In the genomic region with DNA sequence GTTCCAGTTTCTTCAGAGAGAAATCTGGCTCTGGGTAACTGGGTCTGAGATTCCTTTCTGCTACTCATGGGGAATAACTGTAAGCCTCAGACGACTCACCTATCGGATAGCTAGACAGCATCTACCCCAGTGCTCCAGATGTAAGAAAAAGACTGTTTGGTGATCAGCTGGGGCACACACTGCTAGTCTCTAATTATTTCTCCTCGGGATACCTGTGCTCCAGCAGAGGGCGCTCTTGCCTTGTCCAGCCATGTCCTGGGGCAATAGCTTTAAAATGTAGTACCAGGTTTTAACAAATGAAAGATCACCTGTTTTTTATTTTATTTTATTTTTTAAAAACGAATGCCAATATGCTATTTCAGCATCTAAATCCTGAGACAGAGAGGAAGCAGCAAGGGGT, we compare ENCODE assay signal across 9 mouse cellular contexts. TPM values are rescaled to one million over a fixed set of nuclear protein-coding genes. Genes with fewer than 3 reads are reported as not detected.
DNase-seq lines count a peak whose midpoint lies in the region; ATAC-seq and TF ChIP-seq lines count a peak whose summit lies in the region.
"Had no signal": no experiment of that assay in that cellular context is flagged by ENCODE, and none has a peak within 500 bp of the region (broad histone marks: within the 10 kb centered on the region; RNA-seq: fewer than 3 reads in every experiment).

No protein-coding gene starts in this region.

- no peaks in the 10 kb centered on the region for H3K9me3 ChIP-seq in heart, embryonic 12.5 days (replicated peaks)
- H3K9me3 ChIP-seq in forebrain, postnatal 0 days (ENCODE audit: low read length): no peaks in the 10 kb centered on the region
- H3K9me3 ChIP-seq in hindbrain, postnatal 0 days (ENCODE audit: low read length): no peaks in the 10 kb centered on the region

- H3K27me3 ChIP-seq in heart, embryonic 12.5 days (replicated peaks): no peaks in the 10 kb centered on the region
- H3K27me3 ChIP-seq in forebrain, postnatal 0 days (ENCODE audit: insufficient read depth, low read length): no peaks in the 10 kb centered on the region
- no peaks in the 10 kb centered on the region for H3K27me3 ChIP-seq in hindbrain, postnatal 0 days (ENCODE audit: insufficient read depth, low read length)

- H3K4me2 ChIP-seq in heart, embryonic 12.5 days: no peak overlapping the region
- H3K4me2 ChIP-seq in forebrain, postnatal 0 days (ENCODE audit: low read depth): no peak overlapping the region
- no peak overlapping the region for H3K4me2 ChIP-seq in hindbrain, postnatal 0 days (ENCODE audit: low read depth, low read length)

- H3K9ac ChIP-seq in heart, embryonic 12.5 days: no peak overlapping the region
- no peak overlapping the region for H3K9ac ChIP-seq in forebrain, postnatal 0 days
- no peak overlapping the region for H3K9ac ChIP-seq in hindbrain, postnatal 0 days (replicated peaks; ENCODE audit: low read length)

- 2% methylated on average over 5 of the region's 5 CpGs for WGBS in heart, embryonic 12.5 days
- WGBS in forebrain, postnatal 0 days: 5% methylated on average over 5 of the region's 5 CpGs
- 9% methylated on average over 5 of the region's 5 CpGs for WGBS in hindbrain, postnatal 0 days

- no peak overlapping the region for H3K27ac ChIP-seq in heart, embryonic 12.5 days (ENCODE audit: poor library complexity, severe bottlenecking)
- H3K27ac ChIP-seq in forebrain, postnatal 0 days (ENCODE audit: low read depth, low read length): no peak overlapping the region
- no peak overlapping the region for H3K27ac ChIP-seq in hindbrain, postnatal 0 days

- H3K4me3 ChIP-seq in heart, embryonic 12.5 days: no peak overlapping the region
- H3K4me3 ChIP-seq in forebrain, postnatal 0 days (ENCODE audit: low read depth, low read length): no peak overlapping the region
- H3K4me3 ChIP-seq in hindbrain, postnatal 0 days (ENCODE audit: low read length): no peak overlapping the region
- H3K4me3 ChIP-seq: myocyte had no signal

- ATAC-seq in heart, embryonic 12.5 days (ENCODE audit: insufficient number of reproducible peaks, low FRiP score): no peak
- ATAC-seq in forebrain, postnatal 0 days: no peak
- ATAC-seq in hindbrain, postnatal 0 days: no peak

- DNase-seq in heart, adult 11 months: peak; percentile 95
- peak; percentile 82 to 89 for DNase-seq in cerebellum, adult 18-20 months
- peak; percentile 83 for DNase-seq in forebrain, postnatal 0 days
- peak; percentile 86 for DNase-seq in hindbrain, postnatal 0 days (ENCODE audit: low spot score)
- DNase-seq in layer of hippocampus, postnatal 36 days: peak; percentile 67 to 73
- DNase-seq in mesoderm, embryonic 11.5 days (ENCODE audit: low read depth, low spot score): peak; percentile 82
- DNase-seq in spleen, adult 12 weeks (ENCODE audit: low spot score): peak; percentile 52

- H3K4me1 ChIP-seq in heart, embryonic 12.5 days (replicated peaks): no peaks in the 10 kb centered on the region
- no peaks in the 10 kb centered on the region for H3K4me1 ChIP-seq in forebrain, postnatal 0 days (ENCODE audit: insufficient read depth)
- no peaks in the 10 kb centered on the region for H3K4me1 ChIP-seq in hindbrain, postnatal 0 days (ENCODE audit: insufficient read depth, low read length)

- H3K36me3 ChIP-seq in heart, embryonic 12.5 days: peaks cover 22% of the 10 kb centered on the region
- no peaks in the 10 kb centered on the region for H3K36me3 ChIP-seq in forebrain, postnatal 0 days (ENCODE audit: insufficient read depth)
- no peaks in the 10 kb centered on the region for H3K36me3 ChIP-seq in hindbrain, postnatal 0 days (ENCODE audit: insufficient read depth, low read length)

- TF ChIP-seq CTCF in forebrain, postnatal 0 days (IDR thresholded peaks at IDR 0.05; ENCODE audit: low read depth): peak; percentile 84
- TF ChIP-seq CTCF in hindbrain, postnatal 0 days (IDR thresholded peaks at IDR 0.05; ENCODE audit: low read depth): peak; percentile 85

RNA-seq across cellular contexts. Expression of gene Hsd17b11, which starts 22.0 kb away (rescaled TPM):
- 3.9 and 4.3 TPM in 2 replicates for polyA plus RNA-seq in heart, embryonic 12.5 days (2016; fragmentation: Nextera tagmentation; extraction: Ambion mirVana)
- 10.9 and 15.8 TPM in 2 replicates for total RNA-seq in forebrain, postnatal 0 days (2014; rRNA removed)
- polyA plus RNA-seq in forebrain, postnatal 0 days (2015; fragmentation: Nextera tagmentation; extraction: Ambion mirVana): 3.2 and 4.6 TPM in 2 replicates
- 15.2 and 20.5 TPM in 2 replicates for total RNA-seq in hindbrain, postnatal 0 days (2014; rRNA removed)
- polyA plus RNA-seq in hindbrain, postnatal 0 days (2015; fragmentation: Nextera tagmentation; extraction: Ambion mirVana): 4.5 and 5.4 TPM in 2 replicates
- 10 to 100 TPM; 47.1 to 49.8 TPM for total RNA-seq in layer of hippocampus, postnatal 36 days (2021)

RNA-seq across cellular contexts. Expression of gene Hsd17b13, which starts 22.5 kb away (rescaled TPM):
- not detected in 2 replicates for polyA plus RNA-seq in heart, embryonic 12.5 days (2016; fragmentation: Nextera tagmentation; extraction: Ambion mirVana)
- not detected in 2 replicates for total RNA-seq in forebrain, postnatal 0 days (2014; rRNA removed)
- 0.16 and 0.21 TPM in 2 replicates for polyA plus RNA-seq in forebrain, postnatal 0 days (2015; fragmentation: Nextera tagmentation; extraction: Ambion mirVana)
- total RNA-seq in hindbrain, postnatal 0 days (2014; rRNA removed): not detected in 2 replicates
- not detected in 2 replicates for polyA plus RNA-seq in hindbrain, postnatal 0 days (2015; fragmentation: Nextera tagmentation; extraction: Ambion mirVana)
- not detected for total RNA-seq in layer of hippocampus, postnatal 36 days (2021)

RNA-seq across cellular contexts. Expression of gene Nudt9, which starts 46.4 kb away (rescaled TPM):
- 57.2 and 57.3 TPM in 2 replicates for polyA plus RNA-seq in heart, embryonic 12.5 days (2016; fragmentation: Nextera tagmentation; extraction: Ambion mirVana)
- total RNA-seq in forebrain, postnatal 0 days (2014; rRNA removed): 50.3 and 55.3 TPM in 2 replicates
- polyA plus RNA-seq in forebrain, postnatal 0 days (2015; fragmentation: Nextera tagmentation; extraction: Ambion mirVana): 72.4 and 73.8 TPM in 2 replicates
- 54.9 and 59.1 TPM in 2 replicates for total RNA-seq in hindbrain, postnatal 0 days (2014; rRNA removed)
- 72.6 and 80.2 TPM in 2 replicates for polyA plus RNA-seq in hindbrain, postnatal 0 days (2015; fragmentation: Nextera tagmentation; extraction: Ambion mirVana)
- total RNA-seq in layer of hippocampus, postnatal 36 days (2021): 10 to 100 TPM; 70.8 to 71.3 TPM
